Mouse (Mus musculus) C2C12 (cell line): ENCODE measurements around the gene BC017158.

Experiments
- CEBPB ChIP-seq: IDR thresholded peaks from one replicate; pipeline ENCODE4 v1.6.1; 2011; ENCODE audit warnings: low read depth, mild to moderate bottlenecking, control low read depth, moderate library complexity
- CTCF ChIP-seq: IDR thresholded peaks from one replicate; pipeline ENCODE4 v1.5.1; 2011; ENCODE audit not compliant: control insufficient read depth, insufficient read depth, insufficient read length
- FOSL1 ChIP-seq: IDR thresholded peaks from one replicate; pipeline ENCODE4 v1.8.0; 2011; ENCODE audit warnings: mild to moderate bottlenecking, low read length; ENCODE audit not compliant: poor library complexity, insufficient read depth, severe bottlenecking
- MAX ChIP-seq: IDR thresholded peaks from one replicate; pipeline ENCODE4 v1.6.1; 2011; ENCODE audit warnings: mild to moderate bottlenecking, control low read depth
- MYOD1 ChIP-seq: IDR thresholded peaks from one replicate; pipeline ENCODE4 v1.6.1; 2011; ENCODE audit warnings: low read depth; ENCODE audit not compliant: control insufficient read depth, insufficient read length
- MYOG ChIP-seq: IDR thresholded peaks from one replicate; pipeline ENCODE4 v1.6.1; 2011; ENCODE audit not compliant: control insufficient read depth, insufficient read length; ENCODE audit errors: extremely low read depth
- USF1 ChIP-seq: IDR thresholded peaks from one replicate; pipeline ENCODE4 v1.6.1; 2011; ENCODE audit warnings: low read depth, mild to moderate bottlenecking, control low read depth, moderate library complexity

DNA sequence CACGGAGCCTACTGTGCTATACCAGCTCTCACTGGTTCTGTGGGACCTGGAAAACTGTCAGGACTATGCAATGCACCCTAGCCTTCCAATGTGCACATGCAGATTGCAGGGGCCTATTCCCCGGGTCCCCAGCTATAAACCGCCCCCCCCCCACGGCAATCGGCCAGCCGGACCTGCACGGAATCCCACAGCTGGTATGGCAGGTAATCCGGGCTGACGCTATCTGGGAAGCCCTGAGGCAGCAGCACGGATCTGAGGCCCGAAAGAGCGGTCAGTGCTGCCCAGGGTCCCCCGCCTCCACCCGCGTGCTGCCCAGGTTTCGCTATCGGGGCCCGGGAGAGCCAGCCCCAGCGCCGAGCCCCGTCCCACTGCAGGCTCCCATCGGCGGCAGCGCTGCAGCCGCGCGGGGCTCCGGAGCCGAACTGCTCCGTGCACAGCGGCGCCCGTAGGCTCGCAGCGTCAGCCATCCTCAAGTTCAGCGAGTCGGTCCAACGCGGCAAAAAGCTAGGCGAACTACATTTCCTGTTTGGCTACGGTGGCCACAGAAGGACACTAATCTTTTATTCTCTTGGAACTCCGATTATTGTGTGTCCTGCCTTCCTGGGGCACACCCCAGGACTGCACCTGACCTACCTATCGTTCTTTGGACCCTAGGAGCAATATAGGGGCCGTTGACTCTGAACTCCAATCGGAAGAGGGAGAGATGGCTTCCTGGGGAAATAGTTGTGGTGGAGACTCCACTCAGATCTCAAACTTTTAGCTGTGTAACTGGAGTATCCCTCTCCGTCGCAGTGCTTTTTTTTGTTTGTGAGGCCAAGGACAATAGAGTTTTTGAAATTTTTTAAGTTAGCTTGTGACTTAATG, at the start of gene BC017158:
- peak; percentile 19 for TF ChIP-seq MAX
- TF ChIP-seq CTCF, result no peak
- TF ChIP-seq MYOD1, result no peak
- TF ChIP-seq CEBPB, result no peak
- no peak for TF ChIP-seq MYOG
- TF ChIP-seq USF1, result no peak
- TF ChIP-seq FOSL1, result no peak
